19 mouse cellular contexts compared by ENCODE assay signal in genomic region chr7:37594211-37595030, GRCm38 (mm10).
DNase-seq lines count a peak whose midpoint lies in the region; ATAC-seq and TF ChIP-seq lines count a peak whose summit lies in the region.
"Had no signal": no experiment of that assay in that cellular context is flagged by ENCODE, and none has a peak within 500 bp of the region (broad histone marks: within the 10 kb centered on the region; RNA-seq: fewer than 3 reads in every experiment).

No protein-coding gene starts in this region.

- no peak overlapping the region for H3K27ac ChIP-seq in lung, postnatal 0 days (ENCODE audit: low read length)
- H3K27ac ChIP-seq in intestine, embryonic 16.5 days (ENCODE audit: low read length), result no peak overlapping the region
- H3K27ac ChIP-seq: embryonic facial prominence, embryonic 10.5 days; heart, adult 2 months; intestine, embryonic 15.5 days; left cerebral cortex, adult 2 months; midbrain, embryonic 12.5 days had no signal

- H3K36me3 ChIP-seq in lung, postnatal 0 days (ENCODE audit: insufficient read depth, low read length), result no peaks in the 10 kb centered on the region
- no peaks in the 10 kb centered on the region for H3K36me3 ChIP-seq in intestine, embryonic 16.5 days (ENCODE audit: control insufficient read depth, insufficient read depth, low read length)
- H3K36me3 ChIP-seq: embryonic facial prominence, embryonic 10.5 days; G1E; intestine, embryonic 15.5 days; midbrain, embryonic 12.5 days had no signal

- H3K9ac ChIP-seq in lung, postnatal 0 days (replicated peaks; ENCODE audit: low read depth), result no peak overlapping the region
- no peak overlapping the region for H3K9ac ChIP-seq in intestine, embryonic 16.5 days (ENCODE audit: low read depth, low read length)
- H3K9ac ChIP-seq: intestine, embryonic 15.5 days; liver, postnatal 0 days; midbrain, embryonic 12.5 days had no signal

- intact Hi-C loops in heart, postnatal 36 days (cut with DNase I), result no loop called here

- H3K9me3 ChIP-seq in lung, postnatal 0 days (ENCODE audit: low read length), result no peaks in the 10 kb centered on the region
- no peaks in the 10 kb centered on the region for H3K9me3 ChIP-seq in intestine, embryonic 16.5 days (ENCODE audit: control insufficient read depth, low read length)
- H3K9me3 ChIP-seq: embryonic facial prominence, embryonic 10.5 days; intestine, embryonic 15.5 days; midbrain, embryonic 12.5 days had no signal

- 58% methylated on average over 12 of the region's 12 CpGs for WGBS in lung, postnatal 0 days
- 75% methylated on average over 12 of the region's 12 CpGs for WGBS in intestine, embryonic 16.5 days

- no peaks in the 10 kb centered on the region for H3K27me3 ChIP-seq in lung, postnatal 0 days (replicated peaks; ENCODE audit: insufficient read depth, low read length)
- H3K27me3 ChIP-seq in intestine, embryonic 16.5 days (replicated peaks; ENCODE audit: control insufficient read depth, insufficient read depth, low read length), result no peaks in the 10 kb centered on the region
- H3K27me3 ChIP-seq: intestine, embryonic 15.5 days; midbrain, embryonic 12.5 days had no signal

- H3K4me1 ChIP-seq in lung, postnatal 0 days (ENCODE audit: insufficient read depth, low read depth, low read length), result no peaks in the 10 kb centered on the region
- no peaks in the 10 kb centered on the region for H3K4me1 ChIP-seq in intestine, embryonic 16.5 days (ENCODE audit: control insufficient read depth, insufficient read depth, low read length)
- H3K4me1 ChIP-seq: intestine, embryonic 15.5 days had no signal

- TF ChIP-seq EP300 in lung, postnatal 0 days (IDR thresholded peaks at IDR 0.05), result no peak

- DNase-seq in heart, adult 11 months, result peak; percentile 27
- DNase-seq in heart, postnatal 36 days, result no peak
- DNase-seq in lung, postnatal 0 days (ENCODE audit: low spot score), result peak; percentile 69
- DNase-seq in lung, postnatal 4 days, result no peak
- DNase-seq in c-Kit-positive CD71-negative TER-119-negative erythroid progenitor cells, embryonic 14.5 days (ENCODE audit: low read depth), result peak; percentile 19
- DNase-seq in skeletal muscle tissue, adult 2 months (ENCODE audit: low read depth, low spot score), result peak; percentile 7
- DNase-seq: adrenal gland, postnatal 25 days; cerebellum, postnatal 25 days; heart, adult 2 months; liver, postnatal 0 days; right cerebral cortex, postnatal 14 days; thymus, postnatal 25 days had no signal

- no peak overlapping the region for H3K4me3 ChIP-seq in lung, postnatal 0 days (ENCODE audit: low read depth, low read length)
- H3K4me3 ChIP-seq in intestine, embryonic 16.5 days (ENCODE audit: low read length), result no peak overlapping the region
- H3K4me3 ChIP-seq: embryonic facial prominence, embryonic 10.5 days; erythroblast, embryonic 14.5 days; heart, adult 2 months; intestine, embryonic 15.5 days; left cerebral cortex, adult 2 months; midbrain, embryonic 12.5 days had no signal

- H3K4me2 ChIP-seq in lung, postnatal 0 days (replicated peaks; ENCODE audit: low read depth, low read length), result no peak overlapping the region
- H3K4me2 ChIP-seq in intestine, embryonic 16.5 days (ENCODE audit: low read depth, low read length), result no peak overlapping the region
- H3K4me2 ChIP-seq: intestine, embryonic 15.5 days; midbrain, embryonic 12.5 days had no signal

- no peak for TF ChIP-seq CTCF in lung, postnatal 0 days (IDR thresholded peaks at IDR 0.05)

- 0 out of 2 replicates have a peak, but pooled peaks have one; percentile 21 for ATAC-seq in lung, postnatal 0 days
- ATAC-seq in intestine, embryonic 16.5 days, result no peak
- ATAC-seq: intestine, embryonic 15.5 days; liver, postnatal 0 days had no signal

Comparison
In these comparisons a context has a peak if more than half of its experiments do, and no peak if none do; other contexts are left out.
1. DNase-seq: peak in heart, adult 11 months (single experiment), lung, postnatal 0 days (single experiment), c-Kit-positive CD71-negative TER-119-negative erythroid progenitor cells, embryonic 14.5 days (single experiment) and skeletal muscle tissue, adult 2 months (single experiment); none in heart, postnatal 36 days (0 of 2) and lung, postnatal 4 days (0 of 2).